Mouse (Mus musculus) gonadal fat pad, adult 2 months (tissue): ENCODE measurements at regions not wholly inside any gene's neighbourhood (a gene's known extent, or its start where the extent isn't known, plus 50 kb on each side); places are given as distances from the start of the nearest gene placed in this dataset.
A peak's percentile ranks its signal among the peaks of the same experiment; 100 is the strongest.

ENCODE experiments used
- DNase-seq: peaks from one replicate; pipeline ENCODE4 v3.0.0-alpha.2; 2012; ENCODE audit warnings: low read depth

DNA sequence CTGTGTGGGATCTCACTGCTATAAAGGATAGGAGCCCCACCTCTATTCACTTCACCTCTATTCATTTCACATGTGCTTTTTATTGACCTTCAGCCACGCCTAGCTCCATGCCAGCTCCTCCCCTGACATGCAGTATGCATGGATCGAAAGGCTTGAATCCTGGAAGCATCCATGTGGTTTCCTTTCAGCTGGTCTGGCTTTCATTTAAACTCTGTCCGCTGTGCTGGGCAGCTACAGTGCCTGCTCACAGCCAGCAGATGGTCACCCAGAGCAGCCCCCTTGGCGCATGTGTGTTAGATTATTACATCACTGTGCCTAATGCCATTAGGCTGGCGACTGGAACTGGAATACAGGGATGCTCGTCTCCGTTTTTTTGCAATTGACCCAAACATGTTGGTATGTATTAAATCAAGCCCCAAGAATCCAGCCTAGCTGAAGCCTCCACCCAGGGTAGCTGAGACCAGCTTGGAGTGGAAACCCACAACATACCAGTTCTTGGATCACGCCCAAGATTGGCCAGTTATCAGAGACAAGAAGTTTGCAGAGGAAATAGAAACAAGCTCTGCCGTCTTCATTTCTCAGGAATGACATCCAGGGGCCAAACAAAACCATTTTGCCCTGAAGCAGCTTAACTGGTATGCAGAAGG lies 113.2 kb downstream of the Inhbb start:
- DNase-seq, result no peak

DNA sequence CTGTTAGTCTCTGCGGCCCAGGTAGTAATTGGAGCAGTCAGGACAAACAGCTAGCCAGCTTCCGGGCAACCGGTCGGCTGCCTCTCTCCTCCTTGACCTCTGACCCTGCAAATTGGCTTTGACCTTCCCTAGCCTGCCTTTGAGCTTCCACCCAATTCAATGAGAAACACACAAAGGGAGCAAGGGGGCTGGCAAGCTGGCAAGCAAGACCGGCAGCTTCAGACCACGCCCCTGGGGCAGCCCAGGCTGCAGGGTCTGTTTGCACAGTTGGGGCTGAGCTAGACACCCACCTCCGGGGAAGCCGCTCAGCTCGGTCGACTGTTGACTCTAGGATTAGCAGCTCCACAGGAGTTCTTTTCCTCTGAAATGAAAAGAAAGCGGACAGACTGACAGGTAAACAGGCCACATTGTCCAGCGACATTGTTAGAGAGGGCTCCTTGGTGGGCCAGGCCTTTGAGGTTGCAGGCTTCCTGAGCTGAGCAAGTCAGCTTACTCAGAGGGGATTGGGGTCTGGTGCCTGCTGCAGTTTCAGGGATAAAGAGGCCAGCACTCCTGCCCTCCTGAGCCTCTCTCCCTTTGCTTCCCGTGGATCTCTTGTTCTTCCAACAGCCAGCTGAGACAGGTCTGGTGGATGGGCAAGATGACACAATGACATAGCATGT lies 116.6 kb downstream of the Inhbb start:
- DNase-seq, result no peak

GRCm38 (mm10) chr1:119304470-119304980 lies 117.5 kb downstream of the Inhbb start:
- DNase-seq, result no peak

DNA sequence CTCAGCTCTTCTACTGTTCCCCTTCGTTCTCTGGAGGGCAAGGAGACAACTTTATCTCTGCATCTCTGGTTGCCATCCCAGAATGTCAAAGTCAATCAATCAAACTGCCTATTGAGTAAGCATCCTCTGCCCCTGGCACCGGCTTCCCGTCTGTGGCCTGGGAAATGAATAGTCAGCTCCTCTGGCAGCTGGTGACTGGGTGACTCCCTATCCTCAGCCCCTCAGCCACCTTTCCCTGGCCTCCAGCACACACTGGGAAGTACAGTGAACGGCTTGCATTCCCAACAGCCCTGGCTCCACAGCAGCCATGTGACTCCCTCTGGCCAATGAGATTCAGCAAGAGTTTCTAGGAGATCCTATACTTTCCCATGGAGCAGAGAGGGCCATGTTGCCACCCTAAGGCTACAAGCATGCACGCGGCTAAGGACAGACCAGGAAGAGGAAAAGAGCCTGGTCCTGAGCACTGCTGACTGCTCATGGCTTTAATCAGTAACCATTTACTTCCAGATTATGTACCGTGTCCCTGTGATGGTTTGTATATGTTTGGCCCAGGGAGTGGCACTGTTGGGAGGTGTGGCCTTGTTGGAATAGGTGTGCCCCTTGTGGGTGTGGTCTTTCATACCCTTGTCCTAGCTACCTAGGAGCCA lies 119.6 kb downstream of the Inhbb start:
- DNase-seq, result peak; percentile 76

DNA sequence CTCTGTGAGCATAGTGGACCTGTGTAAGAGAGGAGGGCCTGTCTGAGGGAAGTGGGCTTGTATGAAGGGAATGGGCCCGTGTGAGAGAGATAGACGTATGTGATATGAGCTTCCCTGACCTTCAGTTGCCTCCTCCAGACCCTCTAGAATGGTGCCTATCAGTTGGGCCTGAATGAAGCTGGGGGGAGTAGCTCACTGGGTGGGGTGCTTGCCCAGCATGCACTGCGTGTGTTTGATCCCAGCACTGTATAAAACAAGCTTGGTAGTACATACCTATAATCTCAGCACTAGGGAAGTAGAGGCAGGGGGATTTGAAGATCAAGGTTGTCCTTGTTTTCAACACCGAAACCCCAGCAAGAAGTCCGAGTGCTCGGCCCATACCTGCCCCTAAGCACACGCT lies 120.1 kb downstream of the Inhbb start:
- DNase-seq, result no peak

DNA sequence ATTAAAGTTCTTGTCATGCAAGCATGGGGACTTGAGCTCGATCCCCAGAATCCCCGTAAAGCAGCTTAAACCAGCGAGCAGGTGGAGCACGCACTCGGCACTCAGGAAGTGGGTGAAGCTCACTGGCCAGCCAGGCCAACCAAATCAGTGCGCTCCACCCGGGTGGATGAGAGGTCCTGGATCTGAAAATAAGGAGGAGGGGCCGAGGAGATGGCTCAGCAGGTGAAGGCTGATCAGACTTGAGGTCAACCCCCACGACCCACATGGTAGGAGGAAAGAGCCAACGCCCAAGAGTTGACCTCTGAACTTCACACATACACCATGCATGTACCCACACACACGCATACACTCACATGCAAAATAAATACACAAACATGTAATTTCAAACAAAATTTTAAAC lies 120.8 kb downstream of the Inhbb start:
- DNase-seq, result no peak

- DNase-seq, result peak; percentile 95
Observed at GRCm38 (mm10) chr1:119299842-119300752, 122.0 kb downstream of the Inhbb start.

DNA sequence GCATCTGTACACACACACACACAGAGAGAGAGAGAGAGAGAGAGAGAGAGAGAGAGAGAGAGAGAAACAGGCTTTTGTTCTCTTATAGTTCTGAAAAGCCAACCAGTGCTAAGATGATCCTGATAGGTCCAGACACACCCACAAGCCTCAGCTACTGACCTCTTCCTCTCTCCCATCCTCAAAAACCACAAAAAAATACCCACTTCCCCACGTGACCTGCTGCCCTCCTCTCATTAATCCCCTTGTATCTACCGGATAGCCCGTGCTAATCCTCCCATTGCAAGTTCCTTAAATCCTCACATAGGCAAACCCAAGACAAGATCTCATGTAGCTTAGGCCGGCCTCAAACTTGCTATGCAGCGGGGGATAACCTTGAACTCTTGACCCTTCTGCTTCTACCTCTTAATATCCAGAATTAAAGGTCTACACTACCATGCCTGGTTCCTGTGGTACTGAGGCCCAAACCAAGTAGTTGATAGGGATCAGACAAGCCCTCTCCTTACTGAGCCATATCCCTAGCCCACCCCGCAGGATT lies 123.3 kb downstream of the Inhbb start:
- DNase-seq, result no peak

DNA sequence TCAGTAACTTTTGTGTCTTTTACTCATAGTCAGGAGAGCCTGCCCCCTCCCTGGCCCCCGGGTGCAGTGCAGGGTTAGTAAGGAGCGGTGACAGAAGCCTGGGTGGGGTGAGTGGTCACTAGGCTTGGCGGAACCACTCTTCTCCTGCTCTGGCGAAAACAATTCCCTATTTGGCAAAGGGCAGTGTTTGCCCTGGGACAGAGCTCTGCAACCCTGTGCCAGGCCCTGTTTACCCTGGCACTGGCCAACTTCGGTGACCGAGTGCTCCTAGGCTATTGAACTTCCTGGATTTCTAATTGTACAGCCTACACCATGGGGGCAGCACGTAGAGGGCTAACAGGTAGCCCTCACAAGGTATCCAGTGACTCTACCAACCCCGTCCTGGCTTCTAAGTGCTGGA lies 126.9 kb downstream of the Inhbb start:
- no peak for DNase-seq

DNA sequence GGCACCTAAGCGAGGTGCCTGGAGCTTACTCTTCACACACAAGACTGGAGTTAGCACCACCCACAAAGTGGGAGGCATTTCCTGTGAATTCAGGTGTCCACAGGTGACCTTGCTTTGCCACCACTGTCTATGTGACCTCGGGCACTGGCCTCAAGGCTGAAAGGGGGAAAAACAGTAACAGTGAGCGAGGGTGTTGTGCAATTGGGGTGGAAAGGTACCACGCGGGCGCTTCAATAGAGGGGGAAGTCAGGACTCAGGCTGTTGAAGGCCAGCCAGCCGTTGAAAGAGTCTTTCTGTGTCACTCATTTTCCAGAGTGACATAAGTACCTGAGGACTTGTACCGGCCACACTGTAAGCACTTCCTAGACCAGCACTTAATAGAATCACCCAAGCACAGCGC lies 128.2 kb downstream of the Inhbb start:
- no peak for DNase-seq

DNA sequence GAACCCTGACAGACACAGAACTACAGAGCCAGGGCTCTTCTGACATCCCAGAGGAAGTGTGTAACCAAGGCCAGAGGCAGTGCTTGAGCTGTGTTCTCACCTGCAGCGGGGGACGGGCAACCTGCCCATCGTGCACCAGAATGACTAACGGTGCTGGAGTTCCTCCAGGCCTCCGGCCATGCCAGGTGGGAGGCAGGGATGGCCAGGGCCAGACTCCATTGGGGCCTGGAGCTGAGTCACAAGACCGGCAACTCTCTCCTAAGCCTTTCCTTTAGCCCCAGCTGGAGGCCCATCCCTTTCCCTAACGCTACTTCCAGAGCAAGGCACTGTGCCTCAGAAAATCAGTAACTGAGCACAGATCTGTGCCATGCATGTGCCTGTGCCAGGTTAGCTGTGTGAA lies 129.8 kb downstream of the Inhbb start:
- no peak for DNase-seq

DNA sequence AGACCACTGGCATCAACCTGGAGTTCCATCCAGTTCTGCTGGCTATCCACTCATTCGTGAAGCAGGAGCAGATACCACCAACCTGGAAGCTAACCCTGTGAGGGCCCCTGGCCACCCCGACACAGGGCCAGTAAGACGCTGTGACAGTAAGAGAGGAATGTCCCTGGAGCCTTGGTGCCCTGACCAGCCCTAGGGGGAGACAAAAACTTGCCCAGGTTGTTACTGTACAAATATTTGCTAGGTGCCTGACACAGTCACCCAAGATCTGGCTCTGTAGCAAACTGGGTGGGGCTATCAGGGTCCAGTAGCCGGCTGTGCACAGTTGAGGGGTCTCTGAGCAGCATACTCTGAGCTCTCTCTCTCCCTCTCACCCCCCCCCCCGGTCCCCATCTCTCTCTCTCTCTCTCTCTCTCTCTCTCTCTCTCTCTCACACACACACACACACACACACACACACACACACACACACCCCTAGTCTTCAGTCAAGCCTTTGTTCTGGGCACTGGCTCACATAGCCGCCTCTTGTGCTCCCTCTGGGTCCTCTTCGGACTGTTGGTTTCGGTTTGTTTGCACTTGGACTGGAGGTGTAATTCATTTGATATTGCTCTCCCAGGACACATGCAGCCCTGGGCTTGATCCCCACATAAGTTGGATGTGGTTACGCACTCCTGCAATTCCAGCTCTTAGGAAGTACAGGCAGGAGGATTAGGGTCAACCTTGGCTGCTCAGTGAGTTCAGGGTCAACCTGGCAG lies 131.7 kb downstream of the Inhbb start:
- no peak for DNase-seq

GRCm38 (mm10) chr1:119289516-119290164 lies 132.4 kb downstream of the Inhbb start:
- no peak for DNase-seq

DNA sequence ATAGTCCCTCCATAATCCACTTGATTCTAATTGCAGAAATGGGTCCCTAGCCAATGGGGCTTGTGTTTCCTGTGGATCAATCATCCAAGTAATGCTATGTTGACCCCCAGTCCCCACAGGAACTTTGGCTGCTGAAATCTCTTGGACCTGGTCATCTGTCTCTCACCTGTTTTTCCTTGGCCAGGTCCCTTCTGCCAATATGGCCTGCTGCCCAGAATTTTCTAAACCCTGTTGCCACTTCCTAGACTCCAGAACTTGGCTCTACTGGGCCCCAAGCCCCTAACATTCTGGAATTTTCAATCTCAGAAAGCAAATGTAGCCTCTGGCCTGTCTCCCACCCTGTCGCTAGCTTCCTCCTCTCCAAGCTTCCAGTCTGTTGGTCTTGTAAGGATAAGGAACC lies 139.6 kb downstream of the Inhbb start:
- DNase-seq, result no peak

GRCm38 (mm10) chr1:119279261-119279660 lies 142.8 kb downstream of the Inhbb start:
- DNase-seq, result no peak

GRCm38 (mm10) chr1:119278528-119279201 lies 143.4 kb downstream of the Inhbb start:
- DNase-seq, result no peak

GRCm38 (mm10) chr1:119277990-119278389 lies 144.1 kb downstream of the Inhbb start:
- DNase-seq, result no peak

DNA sequence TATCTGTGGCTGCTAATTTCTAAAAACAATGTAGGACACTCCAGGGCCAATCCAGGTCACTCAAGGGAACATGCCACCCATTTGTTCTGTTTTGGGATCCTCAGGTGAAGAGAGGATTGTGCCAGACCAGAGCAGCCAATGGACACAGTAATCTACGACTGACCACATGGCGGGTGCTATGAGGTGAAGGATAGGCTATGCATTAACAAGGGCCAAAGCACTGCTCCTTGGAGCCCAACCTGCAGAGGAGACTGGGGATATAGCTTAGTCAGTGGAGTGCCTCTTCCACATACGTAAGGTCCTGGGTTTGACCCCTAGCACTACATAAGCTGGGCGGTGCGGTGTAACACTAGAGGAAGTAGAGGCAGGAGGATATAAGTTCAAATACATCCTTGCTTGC lies 156.0 kb downstream of the Inhbb start:
- DNase-seq, result no peak

DNA sequence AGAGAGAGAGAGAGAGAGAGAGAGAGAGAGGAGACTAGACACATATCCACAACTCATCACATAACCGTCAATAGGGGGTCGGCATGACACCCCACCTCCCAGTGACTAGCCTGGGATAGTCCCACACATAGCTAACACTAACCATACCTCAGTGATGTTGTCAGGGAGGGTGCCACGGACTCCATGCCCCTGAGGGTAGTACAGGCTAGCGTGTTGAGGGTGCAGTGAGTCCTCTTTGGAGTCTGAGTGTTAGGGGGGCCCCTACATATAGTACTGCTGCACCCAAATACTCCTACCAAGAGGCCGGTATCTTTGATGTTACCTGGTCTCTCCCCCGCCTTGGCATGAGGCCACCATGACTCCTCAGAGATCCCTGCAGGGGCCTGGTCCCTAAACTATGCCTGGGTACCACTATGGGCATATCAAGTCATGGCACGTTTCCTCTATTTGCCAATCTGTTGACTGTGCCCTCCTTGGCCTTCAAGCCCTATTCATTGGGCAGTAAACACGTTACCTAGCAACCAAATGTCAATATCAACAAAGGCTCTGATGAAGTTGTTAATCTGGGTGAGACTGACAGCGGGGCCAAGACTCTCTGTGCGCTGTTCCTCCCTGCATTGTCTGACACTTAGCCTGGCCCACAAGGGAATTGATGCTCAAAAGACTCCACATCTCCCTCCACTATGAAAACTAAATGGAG lies 156.7 kb downstream of the Inhbb start:
- DNase-seq, result no peak
